Mouse (Mus musculus): ENCODE results near the gene Srrm4. TPM values are rescaled to one million over a fixed set of nuclear protein-coding genes. Genes with fewer than 3 reads are reported as not detected.

The Srrm4 gene
- polyA plus RNA-seq, 1 experiment, result not detected

GRCm38 (mm10) chr5:116400801-116401200, 190.8 kb downstream of the Srrm4 start:
- no peak overlapping the region for H3K4me3 ChIP-seq (ENCODE audit: insufficient read depth, low read depth, low read length)
- H3K4me1 ChIP-seq (ENCODE audit: control insufficient read depth, insufficient read depth, low read length), result no peaks in the 10 kb centered on the region
- H3K27ac ChIP-seq (ENCODE audit: insufficient read depth, low read depth, low read length), result no peak overlapping the region
- 92% methylated on average over 3 of the region's 3 CpGs for WGBS
- TF ChIP-seq CTCF (IDR thresholded peaks at IDR 0.05; ENCODE audit: insufficient read depth, low read depth, low read length) (no peak), POLR2A (IDR thresholded peaks at IDR 0.05; ENCODE audit: insufficient read depth, low read depth, low read length) (no peak)

GRCm38 (mm10) chr5:116400042-116400730, 191.4 kb downstream of the Srrm4 start:
- H3K4me1 ChIP-seq (ENCODE audit: control insufficient read depth, insufficient read depth, low read length), result no peaks in the 10 kb centered on the region
- no peak overlapping the region for H3K4me3 ChIP-seq (ENCODE audit: insufficient read depth, low read depth, low read length)
- no peak overlapping the region for H3K27ac ChIP-seq (ENCODE audit: insufficient read depth, low read depth, low read length)
- no peak for TF ChIP-seq POLR2A (IDR thresholded peaks at IDR 0.05; ENCODE audit: insufficient read depth, low read depth, low read length)
- no peak for TF ChIP-seq CTCF (IDR thresholded peaks at IDR 0.05; ENCODE audit: insufficient read depth, low read depth, low read length)
- WGBS, result 90% methylated on average over 8 of the region's 8 CpGs

GRCm38 (mm10) chr5:116396104-116396503, 195.5 kb downstream of the Srrm4 start:
- H3K4me3 ChIP-seq (ENCODE audit: insufficient read depth, low read depth, low read length), result no peak overlapping the region
- 83% methylated on average over 5 of the region's 5 CpGs for WGBS
- TF ChIP-seq CTCF (IDR thresholded peaks at IDR 0.05; ENCODE audit: insufficient read depth, low read depth, low read length), result no peak
- TF ChIP-seq POLR2A (IDR thresholded peaks at IDR 0.05; ENCODE audit: insufficient read depth, low read depth, low read length), result no peak
- no peak overlapping the region for H3K27ac ChIP-seq (ENCODE audit: insufficient read depth, low read depth, low read length)
- H3K4me1 ChIP-seq (ENCODE audit: control insufficient read depth, insufficient read depth, low read length), result no peaks in the 10 kb centered on the region

GRCm38 (mm10) chr5:116392603-116393002, 199.0 kb downstream of the Srrm4 start:
- Histone ChIP-seq H3K27ac (ENCODE audit: insufficient read depth, low read depth, low read length) (no peak overlapping the region), H3K4me1 (ENCODE audit: control insufficient read depth, insufficient read depth, low read length) (peaks cover 9% of the 10 kb centered on the region; the same call in 1 of the 2 replicates), H3K4me3 (ENCODE audit: insufficient read depth, low read depth, low read length) (no peak overlapping the region)
- 90% methylated on average over 9 of the region's 9 CpGs for WGBS
- TF ChIP-seq POLR2A (IDR thresholded peaks at IDR 0.05; ENCODE audit: insufficient read depth, low read depth, low read length), result no peak
- no peak for TF ChIP-seq CTCF (IDR thresholded peaks at IDR 0.05; ENCODE audit: insufficient read depth, low read depth, low read length)

- H3K4me1 ChIP-seq (ENCODE audit: control insufficient read depth, insufficient read depth, low read length), result peaks cover 9% of the 10 kb centered on the region; the same call in 1 of the 2 replicates
- whole genome bisulfite sequencing, result 21% methylated on average over 15 of the region's 15 CpGs
- TF ChIP-seq CTCF (IDR thresholded peaks at IDR 0.05; ENCODE audit: insufficient read depth, low read depth, low read length) (no peak), POLR2A (IDR thresholded peaks at IDR 0.05; ENCODE audit: insufficient read depth, low read depth, low read length) (no peak)
- H3K4me3 ChIP-seq (ENCODE audit: insufficient read depth, low read depth, low read length), result no peak overlapping the region
- no peak overlapping the region for H3K27ac ChIP-seq (ENCODE audit: insufficient read depth, low read depth, low read length)
These were observed 201.6 kb downstream of the Srrm4 start for GRCm38 (mm10) chr5:116389856-116390542.

GRCm38 (mm10) chr5:116389321-116389720, 202.3 kb downstream of the Srrm4 start:
- Histone ChIP-seq H3K4me3 (ENCODE audit: insufficient read depth, low read depth, low read length) (no peak overlapping the region), H3K27ac (ENCODE audit: insufficient read depth, low read depth, low read length) (no peak overlapping the region), H3K4me1 (ENCODE audit: control insufficient read depth, insufficient read depth, low read length) (peaks cover 9% of the 10 kb centered on the region; the same call in 1 of the 2 replicates)
- TF ChIP-seq CTCF (IDR thresholded peaks at IDR 0.05; ENCODE audit: insufficient read depth, low read depth, low read length) (no peak), POLR2A (IDR thresholded peaks at IDR 0.05; ENCODE audit: insufficient read depth, low read depth, low read length) (no peak)
- WGBS, result 70% methylated on average over 4 of the region's 4 CpGs

Other genes starting within 250 kb of the Srrm4 start
- gene Hspb8, start 169.0 kb downstream of the Srrm4 start, polyA plus RNA-seq (2012; ENCODE audit: insufficient read depth, insufficient read length, low replicate concordance, missing spikeins), result not detected in 2 replicates